Mouse (Mus musculus) lung, embryonic 15.5 days (tissue): ENCODE data around the gene Tnrc6b. TPM values are rescaled to one million over a fixed set of nuclear protein-coding genes. Genes with fewer than 3 reads are reported as not detected.

Experiments used
- ATAC-seq: fragments of 200-750 bp; cut with Nextera tagmentation; 2 replicates; pipeline ENCODE4 v1.8.0; 2017; ENCODE audit warnings: moderate number of reproducible peaks, borderline replicate concordance; ENCODE audit not compliant: low FRiP score, low TSS enrichment; ENCODE audit errors: extremely low read depth
- H3K27ac ChIP-seq: fragments of 300-500 bp; sonication (generic); 2 replicates; pipeline ENCODE4 v1.5.1; 2015; ENCODE audit warnings: moderate library complexity, mild to moderate bottlenecking, inconsistent platforms
- H3K27me3 ChIP-seq: fragments of 300-500 bp; sonication (generic); 2 replicates; pipeline ENCODE4 v1.6.1; 2015; ENCODE audit warnings: inconsistent platforms
- H3K36me3 ChIP-seq: fragments of 300-500 bp; sonication (generic); 2 replicates; pipeline ENCODE4 v1.6.1; 2015; ENCODE audit warnings: inconsistent platforms
- H3K4me1 ChIP-seq: fragments of 300-500 bp; sonication (generic); 2 replicates; pipeline ENCODE4 v1.6.1; 2015; ENCODE audit warnings: inconsistent platforms
- H3K4me2 ChIP-seq: fragments of 300-500 bp; sonication (generic); 2 replicates; pipeline ENCODE4 v1.6.1; 2015; ENCODE audit warnings: inconsistent platforms, mild to moderate bottlenecking, moderate library complexity
- H3K4me3 ChIP-seq: fragments of 300-500 bp; sonication (generic); 2 replicates; pipeline ENCODE4 v1.5.1; 2015; ENCODE audit warnings: mild to moderate bottlenecking, inconsistent platforms
- H3K9ac ChIP-seq: fragments of 300-500 bp; sonication (generic); 2 replicates; pipeline ENCODE4 v1.6.1; 2015; ENCODE audit warnings: inconsistent platforms
- H3K9me3 ChIP-seq: fragments of 300-500 bp; sonication (generic); 2 replicates; pipeline ENCODE4 v1.6.1; 2016; ENCODE audit warnings: inconsistent platforms
- WGBS: fragments of 180-500 bp; shearing (Covaris S2); methylation state at CpG from one replicate; pipeline ENCODE4 v1.1.7; 2015; 5-methylcytosine and 5-hydroxymethylcytosine counted together
- polyA plus RNA-seq: library from polyadenylated mRNA; unstranded; fragments of >200 nt; fragmentation: Nextera tagmentation; extraction: Ambion mirVana; gene quantifications from 2 replicates; pipeline ENCODE4 v1.2.1, GENCODE M21; 2015

Tnrc6b gene
- 24.6 and 27.2 TPM in 2 replicates for polyA plus RNA-seq

- under 1% methylated on average over 39 of the region's 39 CpGs for WGBS
- Histone ChIP-seq H3K9ac (peak within 1 kb of the TSS; percentile 77), H3K4me2 (peak within 1 kb of the TSS; percentile 96), H3K4me3 (peak within 1 kb of the TSS; percentile 100), H3K27ac (peak within 1 kb of the TSS; percentile 93), H3K9me3 (no peaks in the 10 kb centered on the region), H3K27me3 (no peaks in the 10 kb centered on the region), H3K4me1 (peaks cover 37% of the 10 kb centered on the region), H3K36me3 (no peaks in the 10 kb centered on the region)
- ATAC-seq = peak; percentile 93
These were observed at the start of gene Tnrc6b for GRCm38 (mm10) chr15:80710608-80711363. Tnrc6b (plus strand) TSS chr15:80711313.

DNA sequence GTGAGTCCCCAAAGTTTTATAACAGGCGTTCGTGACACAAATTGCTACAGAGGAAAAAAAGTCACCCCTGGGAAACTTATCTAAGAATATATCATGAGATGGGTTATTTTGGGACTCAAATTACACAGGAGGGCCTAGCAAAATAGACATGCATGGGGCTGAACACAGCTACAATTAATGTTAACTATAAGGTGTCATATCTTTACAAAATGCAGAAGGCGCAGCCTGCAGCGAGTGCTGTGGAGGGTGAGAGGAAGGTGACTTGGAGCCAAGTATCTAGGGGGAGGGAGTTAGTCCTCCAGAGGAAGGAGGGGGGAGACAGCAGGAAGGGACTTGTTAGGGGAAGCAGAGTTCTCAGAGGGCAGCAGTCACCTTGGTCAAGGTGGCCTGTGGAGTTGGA is 46.7 kb upstream of the Tnrc6b start:
- H3K4me1 ChIP-seq = 0 out of 2 replicates have a peak, but pooled peaks cover 4% of the 10 kb centered on the region
- H3K4me2 ChIP-seq = no peak overlapping the region
- no peaks in the 10 kb centered on the region for H3K36me3 ChIP-seq
- no peak overlapping the region for H3K4me3 ChIP-seq
- no peaks in the 10 kb centered on the region for H3K27me3 ChIP-seq
- no peaks in the 10 kb centered on the region for H3K9me3 ChIP-seq
- no peak for ATAC-seq
- H3K9ac ChIP-seq = no peak overlapping the region
- WGBS = 51% methylated on average over 4 of the region's 4 CpGs
- H3K27ac ChIP-seq = no peak overlapping the region

- Histone ChIP-seq H3K9ac (peak within 1 kb of the TSS; percentile 33; the same call in 1 of the 2 replicates), H3K4me2 (peak within 1 kb of the TSS; percentile 88), H3K27ac (no peak within 1 kb of the TSS), H3K27me3 (peaks cover 24% of the 10 kb centered on the region), H3K36me3 (no peaks in the 10 kb centered on the region), H3K4me3 (peak within 1 kb of the TSS; percentile 45), H3K4me1 (peaks cover 11% of the 10 kb centered on the region), H3K9me3 (no peaks in the 10 kb centered on the region)
- peak; percentile 73 for ATAC-seq
- WGBS = 5% methylated on average over 83 of the region's 85 CpGs
These were observed 39.5 kb upstream of the Tnrc6b start, which contains the start of gene Fam83f for GRCm38 (mm10) chr15:80671295-80672252. Fam83f (plus strand) TSS chr15:80671847.

DNA sequence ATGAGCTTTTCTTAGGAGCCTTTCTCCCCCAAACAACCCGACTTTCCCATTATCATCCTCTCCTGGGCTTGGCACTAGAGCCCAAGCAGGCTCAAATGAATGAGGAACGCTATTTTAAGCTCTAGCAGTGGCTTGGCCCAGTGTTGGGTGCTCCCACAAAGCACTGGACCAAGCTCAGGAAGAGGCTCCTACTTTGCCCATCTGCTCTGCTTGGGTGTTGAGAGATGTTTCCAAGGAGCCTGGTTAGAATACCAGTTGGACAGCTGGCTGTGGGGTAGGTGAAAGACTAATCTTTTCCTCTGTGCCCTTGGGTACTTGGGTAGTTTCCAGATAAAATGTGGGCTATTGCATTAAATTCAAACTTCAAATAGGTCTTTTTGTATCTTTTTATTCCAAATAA is 38.3 kb upstream of the Tnrc6b start:
- no peak overlapping the region for H3K4me3 ChIP-seq
- WGBS = 61% methylated on average over 2 of the region's 2 CpGs
- no peak overlapping the region for H3K9ac ChIP-seq
- no peak overlapping the region for H3K4me2 ChIP-seq
- ATAC-seq = no peak
- no peak overlapping the region for H3K27ac ChIP-seq
- peaks cover 24% of the 10 kb centered on the region for H3K27me3 ChIP-seq
- peaks cover 11% of the 10 kb centered on the region for H3K4me1 ChIP-seq
- H3K9me3 ChIP-seq = no peaks in the 10 kb centered on the region
- no peaks in the 10 kb centered on the region for H3K36me3 ChIP-seq

- no peak overlapping the region for H3K27ac ChIP-seq
These were observed 37.6 kb upstream of the Tnrc6b start for GRCm38 (mm10) chr15:80673337-80674095.

DNA sequence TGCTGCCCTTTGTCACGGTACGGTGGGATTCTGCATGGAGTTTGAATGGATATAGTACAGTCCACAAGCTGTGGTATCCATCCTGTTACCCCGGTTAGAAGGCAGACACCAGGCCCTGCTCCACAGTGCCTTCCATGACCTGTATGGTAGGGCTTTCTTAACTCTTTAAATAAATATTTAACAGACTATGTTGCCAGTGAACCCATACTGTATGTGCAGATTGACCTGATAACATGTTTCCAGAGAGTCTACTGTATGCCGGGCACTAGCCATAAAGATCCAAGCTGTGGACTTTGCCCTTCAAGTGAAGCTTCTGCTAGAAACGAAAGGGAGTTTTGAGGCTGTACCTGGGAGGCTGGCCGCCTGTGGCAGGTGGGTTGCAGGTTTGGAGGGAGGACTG is 36.4 kb upstream of the Tnrc6b start:
- Histone ChIP-seq H3K9ac (no peak overlapping the region), H3K4me2 (no peak overlapping the region), H3K36me3 (no peaks in the 10 kb centered on the region), H3K27me3 (peaks cover 22% of the 10 kb centered on the region), H3K27ac (no peak overlapping the region), H3K4me1 (peaks cover 18% of the 10 kb centered on the region), H3K9me3 (no peaks in the 10 kb centered on the region), H3K4me3 (no peak overlapping the region)
- WGBS = 70% methylated on average over 6 of the region's 6 CpGs
- no peak for ATAC-seq

More at GRCm38 (mm10) chr15:80673337-80674095, 37.6 kb upstream of the Tnrc6b start:
- 60% methylated on average over 4 of the region's 4 CpGs for WGBS
- Histone ChIP-seq H3K9me3 (no peaks in the 10 kb centered on the region), H3K4me3 (no peak overlapping the region), H3K4me1 (peaks cover 11% of the 10 kb centered on the region), H3K27me3 (peaks cover 24% of the 10 kb centered on the region), H3K4me2 (no peak overlapping the region), H3K9ac (no peak overlapping the region), H3K36me3 (no peaks in the 10 kb centered on the region)
- no peak for ATAC-seq

- ATAC-seq = peak; percentile 69; the same call in 1 of the 2 replicates
- Histone ChIP-seq H3K27ac (peak overlapping the region; percentile 41), H3K9ac (no peak overlapping the region), H3K9me3 (no peaks in the 10 kb centered on the region), H3K4me3 (no peak overlapping the region), H3K4me2 (peak overlapping the region; percentile 2; the same call in 1 of the 2 replicates), H3K27me3 (no peaks in the 10 kb centered on the region), H3K4me1 (peaks cover 27% of the 10 kb centered on the region), H3K36me3 (no peaks in the 10 kb centered on the region)
- 36% methylated on average over 8 of the region's 8 CpGs for WGBS
These were observed 31.4 kb upstream of the Tnrc6b start for GRCm38 (mm10) chr15:80679515-80680215.

DNA sequence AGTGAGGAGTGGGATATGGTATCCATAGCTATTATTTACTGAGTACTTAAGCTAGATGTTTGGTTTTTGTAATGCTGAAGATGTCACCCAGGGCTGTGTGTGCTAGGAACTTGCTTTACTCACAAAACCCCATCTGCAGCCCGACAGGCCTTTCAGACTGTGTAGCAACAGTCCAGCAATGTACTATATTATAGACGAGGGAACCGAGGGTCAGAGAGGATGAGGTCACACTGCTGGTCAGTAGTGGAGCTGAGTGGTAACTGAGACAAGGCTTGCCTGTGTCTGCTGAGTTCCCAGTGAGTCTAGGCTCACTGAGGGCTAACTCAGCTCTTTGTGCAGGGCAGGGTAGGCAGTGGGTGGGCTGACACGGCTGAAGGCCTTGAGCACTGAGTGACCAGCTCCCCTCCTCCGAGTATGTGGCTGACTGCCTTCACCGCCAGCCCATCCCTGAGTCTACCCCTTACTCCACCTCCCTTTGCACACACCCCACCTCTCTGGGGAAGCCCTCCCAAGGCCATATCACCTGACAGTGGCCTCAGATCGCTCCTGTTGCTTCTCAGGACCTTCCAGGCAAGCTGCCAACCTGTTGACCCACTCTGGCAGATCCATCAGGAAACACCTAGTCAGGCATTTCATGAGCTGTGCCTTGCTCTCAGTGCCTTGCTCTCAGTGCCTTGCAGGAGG is 30.6 kb upstream of the Tnrc6b start:
- H3K27me3 ChIP-seq = no peaks in the 10 kb centered on the region
- no peaks in the 10 kb centered on the region for H3K36me3 ChIP-seq
- H3K4me2 ChIP-seq = no peak overlapping the region
- ATAC-seq = no peak
- H3K9ac ChIP-seq = no peak overlapping the region
- no peak overlapping the region for H3K4me3 ChIP-seq
- H3K9me3 ChIP-seq = no peaks in the 10 kb centered on the region
- WGBS = 31% methylated on average over 7 of the region's 7 CpGs
- H3K27ac ChIP-seq = 0 out of 2 replicates have a peak overlapping the region, but pooled peaks have one; percentile 41
- H3K4me1 ChIP-seq = peaks cover 31% of the 10 kb centered on the region

DNA sequence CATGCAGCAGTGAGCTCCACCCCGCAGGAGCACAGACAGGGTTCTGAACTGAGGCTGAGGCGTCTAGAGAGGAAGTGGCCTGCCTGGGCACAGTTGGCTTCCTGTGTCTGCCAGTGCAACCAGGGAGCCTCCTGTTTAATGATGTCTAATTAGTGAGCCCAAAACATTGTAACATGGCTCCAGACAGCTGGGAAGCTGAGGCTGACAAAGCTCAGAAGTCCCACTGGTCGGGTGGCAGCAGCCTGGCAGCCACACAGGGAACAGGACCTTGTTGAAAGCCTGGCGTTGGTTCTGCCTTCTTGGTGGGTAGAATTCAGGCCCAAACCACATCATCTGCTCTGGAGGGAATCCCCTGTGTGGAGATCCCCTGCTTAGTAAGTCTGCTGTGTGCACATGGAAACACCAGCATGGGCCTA is 29.6 kb upstream of the Tnrc6b start:
- H3K27ac ChIP-seq = no peak overlapping the region
- ATAC-seq = no peak

DNA sequence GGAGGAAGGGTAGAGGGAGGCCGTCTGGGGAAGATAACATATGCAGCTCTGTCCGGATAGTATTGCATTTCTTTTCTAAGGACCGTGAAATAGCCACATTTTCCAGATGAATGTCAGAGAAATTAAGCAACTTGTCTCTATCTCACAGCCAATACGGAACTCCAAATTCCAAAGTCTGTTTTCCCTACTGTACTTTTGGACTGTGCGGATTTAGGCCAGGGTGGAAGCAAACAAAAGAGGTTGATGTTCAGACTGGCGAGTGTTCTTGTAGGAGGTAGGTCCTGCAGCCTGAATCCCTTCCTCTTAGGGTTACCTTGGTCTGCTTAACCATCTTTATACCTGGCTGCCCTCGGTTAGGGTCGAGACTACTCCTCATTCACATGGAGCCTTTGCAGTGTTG is 28.8 kb upstream of the Tnrc6b start:
- ATAC-seq = no peak
- Histone ChIP-seq H3K9me3 (no peaks in the 10 kb centered on the region), H3K4me1 (peaks cover 31% of the 10 kb centered on the region), H3K27ac (no peak overlapping the region), H3K9ac (no peak overlapping the region), H3K4me3 (no peak overlapping the region), H3K27me3 (no peaks in the 10 kb centered on the region), H3K36me3 (no peaks in the 10 kb centered on the region), H3K4me2 (no peak overlapping the region)
- 78% methylated on average over 8 of the region's 8 CpGs for WGBS

More for the DNA sequence above, 29.6 kb upstream of the Tnrc6b start:
- no peak overlapping the region for H3K9ac ChIP-seq
- no peaks in the 10 kb centered on the region for H3K9me3 ChIP-seq
- no peaks in the 10 kb centered on the region for H3K36me3 ChIP-seq
- no peaks in the 10 kb centered on the region for H3K27me3 ChIP-seq
- peaks cover 31% of the 10 kb centered on the region for H3K4me1 ChIP-seq
- no peak overlapping the region for H3K4me2 ChIP-seq
- WGBS = 70% methylated on average over 4 of the region's 4 CpGs
- no peak overlapping the region for H3K4me3 ChIP-seq
